Mouse (Mus musculus) cerebellum, adult 2 months (tissue): Measurements from ENCODE around the gene Vps4b.

Source experiments
- CTCF ChIP-seq: fragments of 200-500 bp; IDR thresholded peaks from 2 replicates; pipeline ENCODE4 v1.5.1; 2011; ENCODE audit warnings: low read depth, mild to moderate bottlenecking, control low read depth, low read length, moderate library complexity, borderline replicate concordance; ENCODE audit not compliant: insufficient read depth
- POLR2A ChIP-seq: fragments of 200-500 bp; IDR thresholded peaks from 2 replicates; pipeline ENCODE4 v1.6.1; 2011; ENCODE audit warnings: low read length, control low read depth, borderline replicate concordance; ENCODE audit not compliant: insufficient read depth

DNA sequence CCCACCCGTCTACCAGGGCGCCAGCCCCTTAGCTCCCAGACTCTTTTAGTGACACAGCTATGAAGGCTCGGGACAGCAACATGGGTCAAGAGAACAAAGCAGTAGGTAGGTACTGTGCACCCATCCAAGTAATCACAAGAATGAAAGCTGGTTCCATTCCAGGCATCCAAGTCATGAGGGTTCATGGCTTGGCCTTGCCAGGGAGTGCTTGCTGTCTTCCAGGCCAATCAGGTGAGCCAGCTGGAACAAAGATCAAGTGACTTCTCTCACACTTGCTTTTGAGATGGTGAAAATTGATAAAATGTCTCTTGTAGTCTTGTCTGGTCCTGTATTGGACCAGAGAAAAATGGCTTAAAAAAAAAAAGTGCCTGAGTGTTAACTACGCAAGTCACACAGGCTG lies 55.8 kb downstream of the Vps4b start:
- no peak for TF ChIP-seq POLR2A
- no peak for TF ChIP-seq CTCF
